Mouse (Mus musculus) stomach, postnatal 0 days (tissue): ENCODE data around the gene Zcchc9.

Experiments
- CTCF ChIP-seq: IDR thresholded peaks from 2 replicates; pipeline ENCODE4 v1.5.1; 2016; ENCODE audit warnings: antibody characterized with exemption, low read depth, mild to moderate bottlenecking, moderate library complexity
- EP300 ChIP-seq: optimal IDR thresholded peaks from 2 replicates; pipeline ENCODE3; 2016; ENCODE audit warnings: antibody characterized with exemption

- TF ChIP-seq CTCF: no peak
- TF ChIP-seq EP300: no peak
Observed at GRCm38 (mm10) chr13:91754762-91755161, 52.7 kb downstream of the Zcchc9 start.
